Mouse (Mus musculus) E14TG2a.4 (cell line): ENCODE results near the gene Msh5.

Experiments used
- CTCF ChIP-seq: conservative IDR thresholded peaks from 2 replicates; pipeline ENCODE4 v1.5.1; 2014; ENCODE audit warnings: low read length
- NANOG ChIP-seq: IDR thresholded peaks from 2 replicates; pipeline ENCODE4 v1.6.1; 2014; ENCODE audit warnings: borderline replicate concordance, low read length, mixed read lengths

DNA sequence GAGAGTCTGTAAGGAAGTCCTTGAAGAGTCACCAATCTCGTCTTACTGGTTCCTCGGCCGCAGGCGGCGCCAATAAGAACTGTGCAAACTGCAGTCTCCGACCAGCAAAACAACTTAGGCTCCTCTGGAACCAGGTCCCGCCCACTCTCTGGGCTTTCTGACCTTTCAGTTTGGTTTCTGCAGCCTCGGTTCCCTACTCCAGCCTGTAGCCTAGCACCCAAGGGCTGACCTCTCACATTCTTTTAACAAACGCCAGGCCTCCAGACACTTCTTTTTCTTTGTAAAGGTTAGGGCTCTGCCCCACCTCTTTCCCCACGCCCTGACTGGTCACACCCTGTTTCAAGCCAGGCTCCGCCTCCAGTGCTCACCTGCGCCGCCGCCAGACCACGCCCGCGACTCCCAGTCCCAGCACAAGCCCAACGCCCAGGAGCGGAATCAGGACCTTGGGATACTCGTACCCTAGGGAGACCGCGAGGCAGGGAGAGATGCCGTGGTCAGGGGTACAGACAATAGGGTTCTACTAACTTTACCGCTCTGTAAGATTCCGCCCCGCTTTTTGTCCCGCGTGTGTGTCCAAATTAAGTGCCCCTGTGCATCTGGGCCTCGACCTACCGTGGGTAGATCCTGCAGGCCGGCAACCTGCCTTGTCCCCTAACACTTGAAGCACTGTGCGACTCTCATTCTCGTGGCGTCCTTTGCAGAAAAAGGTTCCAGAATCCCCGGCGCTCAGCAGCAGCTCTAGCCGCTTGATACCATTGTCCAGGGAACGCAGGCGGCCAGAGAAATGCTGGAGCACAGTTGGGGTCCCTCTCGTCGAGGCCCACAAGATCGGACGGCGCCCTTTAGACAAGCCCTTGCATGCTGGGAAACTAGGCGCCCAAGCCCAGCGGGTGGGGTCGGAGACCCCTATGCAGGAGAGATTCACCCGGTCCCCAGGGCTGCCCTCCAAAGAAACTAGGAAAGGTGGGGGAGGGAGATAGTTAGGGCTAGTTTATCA lies 18.7 kb upstream of the Msh5 start, which contains the start of gene Ly6g6c:
- TF ChIP-seq CTCF, result no peak
- TF ChIP-seq NANOG, result no peak
